Mouse (Mus musculus): ENCODE measurements around the gene Cox4i2. TPM values are rescaled to one million over a fixed set of nuclear protein-coding genes. Genes with fewer than 3 reads are reported as not detected.

The Cox4i2 gene
- polyA plus RNA-seq, 1 experiment: 1.1 TPM

GRCm38 (mm10) chr2:152758351-152758750 is 4.4 kb downstream of the Cox4i2 start:
- no peak overlapping the region for H3K4me3 ChIP-seq (ENCODE audit: low read depth, low read length)
- H3K27ac ChIP-seq (ENCODE audit: insufficient read depth, low read length): no peak overlapping the region
- TF ChIP-seq POLR2A (IDR thresholded peaks at IDR 0.05; ENCODE audit: insufficient read depth, low read length) (no peak), EP300 (IDR thresholded peaks at IDR 0.05; ENCODE audit: insufficient read depth, low read depth, low read length) (no peak), CTCF (IDR thresholded peaks at IDR 0.05; ENCODE audit: low read depth, low read length) (no peak)
- no peaks in the 10 kb centered on the region for H3K36me3 ChIP-seq (ENCODE audit: control insufficient read depth, insufficient read depth, low read length, poor library complexity, severe bottlenecking)
- no peaks in the 10 kb centered on the region for H3K27me3 ChIP-seq (ENCODE audit: control insufficient read depth, insufficient read depth, low read length, poor library complexity, severe bottlenecking)
- H3K4me1 ChIP-seq (ENCODE audit: control insufficient read depth, insufficient read depth, low read length): no peaks in the 10 kb centered on the region
- H3K9me3 ChIP-seq (replicated peaks; ENCODE audit: control insufficient read depth, insufficient read depth, low read length, poor library complexity, severe bottlenecking): no peaks in the 10 kb centered on the region
- H3K9ac ChIP-seq (ENCODE audit: low read depth, poor library complexity, severe bottlenecking): no peak overlapping the region

- Histone ChIP-seq H3K36me3 (ENCODE audit: control insufficient read depth, insufficient read depth, low read length, poor library complexity, severe bottlenecking) (no peaks in the 10 kb centered on the region), H3K9ac (ENCODE audit: low read depth, poor library complexity, severe bottlenecking) (no peak overlapping the region), H3K27me3 (ENCODE audit: control insufficient read depth, insufficient read depth, low read length, poor library complexity, severe bottlenecking) (no peaks in the 10 kb centered on the region), H3K4me3 (ENCODE audit: low read depth, low read length) (no peak overlapping the region), H3K27ac (ENCODE audit: insufficient read depth, low read length) (no peak overlapping the region), H3K4me1 (ENCODE audit: control insufficient read depth, insufficient read depth, low read length) (no peaks in the 10 kb centered on the region), H3K9me3 (replicated peaks; ENCODE audit: control insufficient read depth, insufficient read depth, low read length, poor library complexity, severe bottlenecking) (no peaks in the 10 kb centered on the region)
- TF ChIP-seq POLR2A (IDR thresholded peaks at IDR 0.05; ENCODE audit: insufficient read depth, low read length) (no peak), EP300 (IDR thresholded peaks at IDR 0.05; ENCODE audit: insufficient read depth, low read depth, low read length) (no peak), CTCF (IDR thresholded peaks at IDR 0.05; ENCODE audit: low read depth, low read length) (no peak)
Measured at GRCm38 (mm10) chr2:152763310-152763709, 9.3 kb downstream of the Cox4i2 start.

- Histone ChIP-seq H3K9ac (ENCODE audit: low read depth, poor library complexity, severe bottlenecking) (peak overlapping the region; percentile 14; the same call in 1 of the 2 replicates), H3K27ac (ENCODE audit: insufficient read depth, low read length) (no peak overlapping the region), H3K9me3 (replicated peaks; ENCODE audit: control insufficient read depth, insufficient read depth, low read length, poor library complexity, severe bottlenecking) (no peaks in the 10 kb centered on the region), H3K4me1 (ENCODE audit: control insufficient read depth, insufficient read depth, low read length) (no peaks in the 10 kb centered on the region), H3K4me3 (ENCODE audit: low read depth, low read length) (peak overlapping the region; percentile 12; the same call in 1 of the 2 replicates), H3K27me3 (ENCODE audit: control insufficient read depth, insufficient read depth, low read length, poor library complexity, severe bottlenecking) (no peaks in the 10 kb centered on the region), H3K36me3 (ENCODE audit: control insufficient read depth, insufficient read depth, low read length, poor library complexity, severe bottlenecking) (no peaks in the 10 kb centered on the region)
- TF ChIP-seq CTCF (IDR thresholded peaks at IDR 0.05; ENCODE audit: low read depth, low read length) (no peak), EP300 (IDR thresholded peaks at IDR 0.05; ENCODE audit: insufficient read depth, low read depth, low read length) (no peak), POLR2A (IDR thresholded peaks at IDR 0.05; ENCODE audit: insufficient read depth, low read length) (no peak)
Measured at GRCm38 (mm10) chr2:152764172-152765044, 10.4 kb downstream of the Cox4i2 start.

- H3K27ac ChIP-seq (ENCODE audit: insufficient read depth, low read length): no peak overlapping the region
- TF ChIP-seq CTCF (IDR thresholded peaks at IDR 0.05; ENCODE audit: low read depth, low read length) (no peak), POLR2A (IDR thresholded peaks at IDR 0.05; ENCODE audit: insufficient read depth, low read length) (no peak), EP300 (IDR thresholded peaks at IDR 0.05; ENCODE audit: insufficient read depth, low read depth, low read length) (no peak)
Measured at GRCm38 (mm10) chr2:152765045-152765674, 11.2 kb downstream of the Cox4i2 start.

GRCm38 (mm10) chr2:152766387-152767123 is 12.6 kb downstream of the Cox4i2 start:
- H3K9me3 ChIP-seq (replicated peaks; ENCODE audit: control insufficient read depth, insufficient read depth, low read length, poor library complexity, severe bottlenecking): no peaks in the 10 kb centered on the region
- TF ChIP-seq POLR2A (IDR thresholded peaks at IDR 0.05; ENCODE audit: insufficient read depth, low read length): no peak
- TF ChIP-seq EP300 (IDR thresholded peaks at IDR 0.05; ENCODE audit: insufficient read depth, low read depth, low read length): 0 out of 2 replicates have a peak, but pooled peaks have one; percentile 36
- peak; percentile 95 for TF ChIP-seq CTCF (IDR thresholded peaks at IDR 0.05; ENCODE audit: low read depth, low read length)
- no peak overlapping the region for H3K27ac ChIP-seq (ENCODE audit: insufficient read depth, low read length)
- no peaks in the 10 kb centered on the region for H3K27me3 ChIP-seq (ENCODE audit: control insufficient read depth, insufficient read depth, low read length, poor library complexity, severe bottlenecking)
- H3K36me3 ChIP-seq (ENCODE audit: control insufficient read depth, insufficient read depth, low read length, poor library complexity, severe bottlenecking): no peaks in the 10 kb centered on the region
- H3K4me1 ChIP-seq (ENCODE audit: control insufficient read depth, insufficient read depth, low read length): peaks cover 4% of the 10 kb centered on the region
- no peak overlapping the region for H3K4me3 ChIP-seq (ENCODE audit: low read depth, low read length)
- no peak overlapping the region for H3K9ac ChIP-seq (ENCODE audit: low read depth, poor library complexity, severe bottlenecking)

More at GRCm38 (mm10) chr2:152765045-152765674, 11.2 kb downstream of the Cox4i2 start:
- no peaks in the 10 kb centered on the region for H3K36me3 ChIP-seq (ENCODE audit: control insufficient read depth, insufficient read depth, low read length, poor library complexity, severe bottlenecking)
- H3K9ac ChIP-seq (ENCODE audit: low read depth, poor library complexity, severe bottlenecking): no peak overlapping the region
- H3K4me3 ChIP-seq (ENCODE audit: low read depth, low read length): no peak overlapping the region
- no peaks in the 10 kb centered on the region for H3K27me3 ChIP-seq (ENCODE audit: control insufficient read depth, insufficient read depth, low read length, poor library complexity, severe bottlenecking)
- no peaks in the 10 kb centered on the region for H3K9me3 ChIP-seq (replicated peaks; ENCODE audit: control insufficient read depth, insufficient read depth, low read length, poor library complexity, severe bottlenecking)
- H3K4me1 ChIP-seq (ENCODE audit: control insufficient read depth, insufficient read depth, low read length): peaks cover 4% of the 10 kb centered on the region
